Mouse (Mus musculus): ENCODE results near the gene Slc22a15.

DNA sequence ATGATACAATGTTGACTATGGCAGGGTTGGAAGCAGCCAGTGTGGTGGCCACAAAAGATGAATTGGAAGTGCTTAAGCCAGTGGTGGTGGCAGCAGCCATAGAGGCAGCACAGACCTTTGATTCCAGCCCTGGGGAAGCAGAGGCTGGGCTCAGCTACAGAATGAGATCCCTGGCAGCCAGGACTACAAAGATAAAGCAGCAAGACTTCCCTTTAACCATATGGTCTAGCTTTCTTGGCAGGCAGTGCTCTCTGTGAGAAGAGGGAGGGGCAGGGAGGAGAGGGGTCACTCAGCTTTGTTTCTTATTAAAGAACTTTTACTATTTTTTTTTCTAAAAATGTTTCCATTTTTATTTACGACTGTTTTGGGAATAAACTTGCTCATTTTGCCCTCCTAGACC, 1.4 kb upstream of the Slc22a15 start:
- TF ChIP-seq CTCF (IDR thresholded peaks at IDR 0.05; ENCODE audit: low read depth) (no peak), EP300 (optimal IDR thresholded peaks at IDR 0.05) (no peak)
